Mouse (Mus musculus) large intestine, adult 2 months (tissue): ENCODE results near the gene Igsf11. TPM values are rescaled to one million over a fixed set of nuclear protein-coding genes. Genes with fewer than 3 reads are reported as not detected.

Experiments used
- DNase-seq: peaks from one replicate; pipeline ENCODE4 v3.0.0-alpha.2; 2012; ENCODE audit warnings: low read depth, low spot score
- WGBS: fragments of 180-500 bp; shearing (Covaris S2); methylation state at CpG from one replicate; pipeline ENCODE4 v1.1.7; 2018; 5-methylcytosine and 5-hydroxymethylcytosine counted together
- polyA plus RNA-seq: library from polyadenylated mRNA; depleted of rRNA; stranded (reverse); fragments of >200 nt; gene quantifications from 2 replicates; pipeline ENCODE4 v1.2.3, GENCODE M21; 2012; rRNA removed

Igsf11 gene
- polyA plus RNA-seq, 1 experiment, result 0.30 TPM

- DNase-seq, result no peak
- 66% methylated on average over 12 of the region's 12 CpGs for WGBS
Observed at GRCm38 (mm10) chr16:39056961-39057360, 164.5 kb downstream of the Igsf11 start.

- 88% methylated on average over 2 of the region's 2 CpGs for WGBS
- DNase-seq, result no peak
Observed at GRCm38 (mm10) chr16:39058869-39059268, 166.4 kb downstream of the Igsf11 start.

- DNase-seq, result peak; percentile 14
- 31% methylated on average over 5 of the region's 5 CpGs for WGBS
Observed at GRCm38 (mm10) chr16:39062596-39062995, 170.1 kb downstream of the Igsf11 start.

- 38% methylated on average over 5 of the region's 5 CpGs for WGBS
- no peak for DNase-seq
Observed at GRCm38 (mm10) chr16:39065576-39065975, 173.1 kb downstream of the Igsf11 start.

GRCm38 (mm10) chr16:39071431-39071830, 179.0 kb downstream of the Igsf11 start:
- DNase-seq, result no peak
- WGBS, result 68% methylated on average over 3 of the region's 3 CpGs

Other genes starting within 250 kb of the Igsf11 start
- gene Arhgap31, start 179.4 kb upstream of the Igsf11 start, polyA plus RNA-seq, result 2.1 and 4.6 TPM in 2 replicates
- gene B4galt4, start 150.4 kb upstream of the Igsf11 start, polyA plus RNA-seq, result 14.7 and 17.8 TPM in 2 replicates
- 9.1 and 10.3 TPM in 2 replicates for gene Upk1b, start 92.3 kb upstream of the Igsf11 start, polyA plus RNA-seq
- gene 4930435E12Rik, start 63.9 kb upstream of the Igsf11 start, polyA plus RNA-seq, result not detected in 2 replicates